Mouse (Mus musculus): ENCODE results near the gene Mon1b. TPM values are rescaled to one million over a fixed set of nuclear protein-coding genes. Genes with fewer than 3 reads are reported as not detected.

Mon1b gene
- 10.8 and 12.1 TPM in 2 replicates for polyA plus RNA-seq (2016; fragmentation: Nextera tagmentation; extraction: Ambion mirVana)

DNA sequence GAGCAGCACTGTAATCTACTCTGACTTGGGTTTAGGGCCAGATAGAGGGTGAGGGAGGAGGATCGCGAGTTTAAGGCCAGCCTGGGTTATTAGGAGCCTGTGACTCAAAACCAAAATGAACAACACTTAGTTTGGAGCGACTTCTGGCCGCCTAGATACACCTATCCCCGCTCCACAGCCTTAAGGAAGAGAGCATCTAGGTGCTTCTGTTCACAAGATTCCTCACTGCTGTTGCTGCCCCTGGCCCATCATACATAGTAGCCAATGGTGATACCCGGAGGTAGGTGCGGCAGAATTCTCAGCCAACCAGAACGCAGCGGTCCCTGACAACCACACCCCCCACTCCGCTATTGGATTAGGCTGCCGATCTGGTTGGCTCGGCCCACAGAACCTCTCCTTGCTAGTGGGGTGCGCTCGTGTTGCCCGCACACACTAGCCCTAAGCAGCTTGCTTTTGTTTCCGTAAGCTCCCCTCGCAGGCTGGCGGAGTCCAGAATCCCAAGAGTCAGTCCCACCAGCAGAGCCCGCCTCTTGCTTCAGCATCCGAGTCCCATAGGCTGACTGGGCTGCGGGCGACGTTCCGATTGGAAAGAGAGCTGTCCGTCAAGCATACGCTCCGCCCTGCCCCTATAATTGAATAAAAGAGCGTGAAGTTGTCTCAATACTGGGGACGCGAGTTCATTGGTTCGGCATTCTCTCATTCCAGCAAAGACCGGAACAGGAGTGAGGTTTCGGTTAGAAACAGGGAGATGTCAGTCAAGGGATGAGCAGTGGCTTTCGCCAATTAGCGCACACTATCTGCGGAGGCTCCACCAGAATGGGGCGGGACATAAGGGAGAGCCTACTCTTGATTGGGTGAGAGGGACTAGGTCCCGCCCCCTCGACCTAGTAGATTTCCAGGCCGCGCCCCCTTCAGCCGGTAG is at the start of gene Mon1b:
Gene Mon1b, plus strand, starts transcription at position 918 of the 922 bp plus-strand sequence.
- WGBS, result under 1% methylated on average over 42 of the region's 42 CpGs
- Histone ChIP-seq H3K36me3 (peaks cover 23% of the 10 kb centered on the region), H3K27ac (peak within 1 kb of the TSS; percentile 81), H3K4me1 (peaks cover 11% of the 10 kb centered on the region), H3K4me3 (peak within 1 kb of the TSS; percentile 51), H3K4me2 (replicated peaks) (peak within 1 kb of the TSS; percentile 82), H3K9me3 (no peaks in the 10 kb centered on the region), H3K27me3 (replicated peaks) (no peaks in the 10 kb centered on the region), H3K9ac (peak within 1 kb of the TSS; percentile 58)
- peak; percentile 99 for ATAC-seq (ENCODE audit: low FRiP score, low read depth)

GRCm38 (mm10) chr8:113598401-113598800 is 37.0 kb upstream of the Mon1b start:
- Histone ChIP-seq H3K9me3 (no peaks in the 10 kb centered on the region), H3K36me3 (no peaks in the 10 kb centered on the region), H3K4me2 (replicated peaks) (no peak overlapping the region), H3K9ac (no peak overlapping the region), H3K4me3 (no peak overlapping the region), H3K27me3 (replicated peaks) (no peaks in the 10 kb centered on the region), H3K27ac (no peak overlapping the region), H3K4me1 (no peaks in the 10 kb centered on the region)
- no peak for ATAC-seq (ENCODE audit: low FRiP score, low read depth)
- WGBS, result 50% methylated on average over 3 of the region's 3 CpGs

DNA sequence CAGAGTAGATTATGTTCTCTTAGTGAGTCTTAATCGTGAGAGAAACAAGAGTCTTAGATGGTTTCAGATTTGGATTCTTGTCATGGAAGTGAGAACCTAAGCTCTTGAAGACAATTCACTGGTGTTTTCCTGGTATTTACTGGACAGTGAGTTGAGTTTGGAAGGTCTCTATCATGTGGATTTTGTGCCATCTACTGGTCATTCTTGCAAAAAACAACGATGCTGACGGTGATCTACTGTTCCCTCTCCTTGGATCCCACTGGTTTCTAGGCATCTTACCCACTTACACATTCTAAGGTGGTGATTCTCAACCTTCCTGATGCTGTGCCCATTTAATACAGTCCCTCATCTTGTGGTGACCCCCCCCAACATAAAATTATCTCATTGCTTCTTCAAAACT is 2.8 kb upstream of the Mon1b start:
- Histone ChIP-seq H3K27me3 (replicated peaks) (no peaks in the 10 kb centered on the region), H3K36me3 (peaks cover under 1% of the 10 kb centered on the region; the same call in 1 of the 2 replicates), H3K27ac (no peak overlapping the region), H3K4me1 (peaks cover 11% of the 10 kb centered on the region), H3K9ac (no peak overlapping the region), H3K4me2 (replicated peaks) (no peak overlapping the region), H3K4me3 (no peak overlapping the region), H3K9me3 (no peaks in the 10 kb centered on the region)
- whole genome bisulfite sequencing, result 14% methylated on average over 3 of the region's 3 CpGs
- ATAC-seq (ENCODE audit: low FRiP score, low read depth), result no peak

DNA sequence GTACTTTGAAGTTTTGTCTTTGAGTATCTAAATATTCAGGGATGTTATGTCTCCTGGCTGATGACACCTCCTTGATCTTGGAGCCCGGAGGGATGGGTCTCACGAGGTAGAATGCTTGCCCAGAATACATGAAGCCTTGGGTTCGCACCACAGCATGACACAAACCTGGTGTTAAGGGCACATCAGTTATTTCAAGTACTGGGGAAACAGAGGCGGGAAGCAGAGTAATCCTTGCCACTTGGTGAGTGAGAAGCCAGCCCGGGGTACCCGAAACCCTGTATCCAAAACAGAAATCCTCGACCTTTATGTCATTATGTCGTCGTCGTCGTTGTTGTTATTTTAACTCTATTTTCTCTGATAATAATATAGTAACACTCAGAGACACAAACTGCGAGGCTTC is 1.2 kb upstream of the Mon1b start:
- H3K9ac ChIP-seq, result no peak overlapping the region; the same call in 1 of the 2 replicates
- no peak for ATAC-seq (ENCODE audit: low FRiP score, low read depth)
- WGBS, result 34% methylated on average over 12 of the region's 12 CpGs
- peak overlapping the region; percentile 82 for H3K4me2 ChIP-seq (replicated peaks)
- peak overlapping the region; percentile 51; the same call in 1 of the 2 replicates for H3K4me3 ChIP-seq
- no peak overlapping the region for H3K27ac ChIP-seq
- peaks cover 16% of the 10 kb centered on the region for H3K36me3 ChIP-seq
- H3K9me3 ChIP-seq, result no peaks in the 10 kb centered on the region
- peaks cover 11% of the 10 kb centered on the region for H3K4me1 ChIP-seq
- H3K27me3 ChIP-seq (replicated peaks), result no peaks in the 10 kb centered on the region

- peak; percentile 78 for ATAC-seq (ENCODE audit: low FRiP score, low read depth)
- Histone ChIP-seq H3K27me3 (replicated peaks) (no peaks in the 10 kb centered on the region), H3K4me1 (peaks cover 11% of the 10 kb centered on the region), H3K36me3 (peaks cover 28% of the 10 kb centered on the region), H3K9ac (peak overlapping the region; percentile 58), H3K9me3 (no peaks in the 10 kb centered on the region), H3K4me2 (replicated peaks) (peak overlapping the region; percentile 82), H3K27ac (peak overlapping the region; percentile 58; the same call in 1 of the 2 replicates), H3K4me3 (peak overlapping the region; percentile 51)
- WGBS, result 2% methylated on average over 44 of the region's 44 CpGs
Observed at GRCm38 (mm10) chr8:113635592-113636279, 349 bp downstream of the Mon1b start.

- Histone ChIP-seq H3K4me2 (replicated peaks) (peak overlapping the region; percentile 82), H3K27me3 (replicated peaks) (no peaks in the 10 kb centered on the region), H3K9me3 (no peaks in the 10 kb centered on the region), H3K9ac (peak overlapping the region; percentile 58), H3K4me1 (peaks cover 11% of the 10 kb centered on the region), H3K27ac (no peak overlapping the region), H3K36me3 (peaks cover 33% of the 10 kb centered on the region), H3K4me3 (peak overlapping the region; percentile 51)
- ATAC-seq (ENCODE audit: low FRiP score, low read depth), result no peak
- WGBS, result 42% methylated on average over 5 of the region's 5 CpGs
Observed at GRCm38 (mm10) chr8:113636280-113636628, 867 bp downstream of the Mon1b start.

GRCm38 (mm10) chr8:113640357-113640756 is 5.0 kb downstream of the Mon1b start:
- Histone ChIP-seq H3K9me3 (no peaks in the 10 kb centered on the region), H3K9ac (no peak overlapping the region), H3K27ac (no peak overlapping the region), H3K36me3 (peaks cover 52% of the 10 kb centered on the region), H3K27me3 (replicated peaks) (no peaks in the 10 kb centered on the region), H3K4me2 (replicated peaks) (no peak overlapping the region), H3K4me3 (no peak overlapping the region), H3K4me1 (peaks cover 11% of the 10 kb centered on the region)
- 92% methylated on average over 8 of the region's 8 CpGs for WGBS
- no peak for ATAC-seq (ENCODE audit: low FRiP score, low read depth)

GRCm38 (mm10) chr8:113642926-113643325 is 7.5 kb downstream of the Mon1b start, which contains the start of gene Syce1l:
Gene Syce1l (plus strand): TSS chr8:113643213.
- H3K36me3 ChIP-seq, result peaks cover 48% of the 10 kb centered on the region
- WGBS, result 94% methylated on average over 16 of the region's 16 CpGs

DNA sequence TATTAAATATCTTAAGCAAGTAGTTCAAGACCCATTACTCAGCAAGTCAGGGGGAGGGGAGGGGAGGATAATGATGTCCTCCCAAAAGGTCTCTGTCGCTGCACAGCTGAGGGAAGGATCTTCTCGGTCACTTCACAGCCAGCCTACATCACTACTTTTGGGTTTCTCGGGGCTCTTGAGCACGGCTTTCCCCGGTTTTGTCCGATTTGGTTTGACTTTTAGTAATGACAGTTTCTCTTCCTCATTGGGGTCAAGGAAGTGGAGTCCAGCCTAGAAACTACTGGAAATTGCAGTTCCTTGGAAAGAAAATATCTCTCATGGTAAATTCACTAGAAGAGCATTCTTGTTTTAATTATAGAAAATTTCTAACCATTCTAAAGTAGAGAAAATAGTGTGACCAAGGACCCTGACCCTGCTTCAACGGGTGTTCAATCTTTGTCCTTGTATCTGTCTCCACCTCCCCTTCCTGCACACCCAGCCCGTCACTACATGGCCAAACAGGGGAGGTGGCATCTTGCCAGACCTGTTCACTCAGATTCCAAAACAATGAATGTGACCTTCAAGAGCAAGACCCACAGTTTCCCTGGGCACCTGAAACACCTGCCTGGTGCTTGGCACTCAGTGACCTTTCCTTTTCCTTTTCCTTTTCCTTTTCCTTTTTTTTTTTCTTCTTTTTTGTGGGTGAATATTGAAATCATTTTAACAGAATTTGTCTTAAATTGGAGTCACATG is 8.3 kb downstream of the Mon1b start:
- 94% methylated on average over 8 of the region's 8 CpGs for WGBS
- peaks cover 41% of the 10 kb centered on the region for H3K36me3 ChIP-seq

More at GRCm38 (mm10) chr8:113642926-113643325, 7.5 kb downstream of the Mon1b start, which contains the start of gene Syce1l:
- no peak within 1 kb of the TSS for H3K4me2 ChIP-seq (replicated peaks)
- no peak within 1 kb of the TSS for H3K27ac ChIP-seq
- H3K9ac ChIP-seq, result no peak within 1 kb of the TSS
- H3K9me3 ChIP-seq, result no peaks in the 10 kb centered on the region
- no peaks in the 10 kb centered on the region for H3K4me1 ChIP-seq
- no peaks in the 10 kb centered on the region for H3K27me3 ChIP-seq (replicated peaks)
- H3K4me3 ChIP-seq, result no peak within 1 kb of the TSS
- no peak for ATAC-seq (ENCODE audit: low FRiP score, low read depth)

DNA sequence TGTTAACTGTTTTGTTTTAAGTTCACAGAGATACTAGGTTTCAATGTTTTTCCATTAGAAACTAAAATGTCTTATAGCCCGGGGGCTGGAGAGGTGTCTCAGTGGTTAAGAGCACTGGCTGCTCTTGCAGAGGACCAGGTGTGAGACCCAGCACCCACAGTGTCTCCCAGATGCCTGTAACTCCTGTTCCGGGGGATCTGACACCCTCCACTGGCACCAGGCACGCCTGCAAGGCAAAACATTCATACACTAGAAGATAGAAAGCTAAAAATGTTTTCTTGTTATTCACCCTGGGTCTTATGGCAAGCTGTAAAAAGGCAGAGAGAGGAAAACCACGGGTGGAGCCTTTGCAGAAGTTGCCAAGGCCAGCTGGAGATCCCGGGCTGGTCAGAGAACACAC is 9.8 kb downstream of the Mon1b start:
- Histone ChIP-seq H3K4me3 (no peak overlapping the region), H3K27ac (no peak overlapping the region)
- WGBS, result 80% methylated on average over 5 of the region's 5 CpGs

More for the DNA sequence above, 8.3 kb downstream of the Mon1b start:
- Histone ChIP-seq H3K27me3 (replicated peaks) (no peaks in the 10 kb centered on the region), H3K4me1 (no peaks in the 10 kb centered on the region), H3K4me3 (no peak overlapping the region), H3K9ac (no peak overlapping the region), H3K4me2 (replicated peaks) (no peak overlapping the region), H3K9me3 (no peaks in the 10 kb centered on the region), H3K27ac (no peak overlapping the region)
- ATAC-seq (ENCODE audit: low FRiP score, low read depth), result no peak

DNA sequence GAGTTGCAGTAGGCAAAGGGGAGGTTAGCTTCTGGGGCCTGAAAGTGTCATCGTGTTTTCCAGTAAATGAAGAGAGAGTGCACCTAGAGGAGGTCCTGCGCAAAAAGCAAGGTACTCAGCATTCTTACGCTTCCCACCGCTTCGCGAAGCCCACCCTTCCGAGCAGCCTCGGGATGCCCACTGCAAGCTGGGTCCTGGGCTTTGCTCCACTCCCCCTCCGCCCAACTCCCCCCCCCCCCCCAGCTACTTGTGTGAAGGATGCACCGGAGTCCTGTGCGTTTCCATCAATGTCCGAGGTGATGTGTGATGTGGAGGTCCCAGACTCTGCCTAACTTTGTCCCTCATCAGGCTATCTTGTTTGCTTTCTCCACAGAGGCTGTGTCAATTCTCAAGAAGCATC is 17.1 kb downstream of the Mon1b start:
- Histone ChIP-seq H3K9ac (no peak overlapping the region), H3K27me3 (replicated peaks) (no peaks in the 10 kb centered on the region), H3K4me3 (no peak overlapping the region), H3K36me3 (no peaks in the 10 kb centered on the region), H3K9me3 (no peaks in the 10 kb centered on the region), H3K4me1 (no peaks in the 10 kb centered on the region), H3K27ac (no peak overlapping the region), H3K4me2 (replicated peaks) (no peak overlapping the region)
- no peak for ATAC-seq (ENCODE audit: low FRiP score, low read depth)
- WGBS, result 85% methylated on average over 12 of the region's 12 CpGs

More for the DNA sequence above, 9.8 kb downstream of the Mon1b start:
- H3K9ac ChIP-seq, result no peak overlapping the region
- H3K4me1 ChIP-seq, result no peaks in the 10 kb centered on the region
- H3K4me2 ChIP-seq (replicated peaks), result no peak overlapping the region
- no peaks in the 10 kb centered on the region for H3K27me3 ChIP-seq (replicated peaks)
- H3K9me3 ChIP-seq, result no peaks in the 10 kb centered on the region
- no peak for ATAC-seq (ENCODE audit: low FRiP score, low read depth)
- H3K36me3 ChIP-seq, result peaks cover 28% of the 10 kb centered on the region; the same call in 1 of the 2 replicates

Measured in neural tube, embryonic 12.5 days (tissue).